Mouse (Mus musculus) A20 (cell line): Measurements from ENCODE around the gene Ccdc182.

Source experiments
- DNase-seq: peaks from one replicate; pipeline ENCODE4 v3.0.0-alpha.2; 2011; ENCODE audit warnings: low read depth, low spot score

The Ccdc182 gene

DNA sequence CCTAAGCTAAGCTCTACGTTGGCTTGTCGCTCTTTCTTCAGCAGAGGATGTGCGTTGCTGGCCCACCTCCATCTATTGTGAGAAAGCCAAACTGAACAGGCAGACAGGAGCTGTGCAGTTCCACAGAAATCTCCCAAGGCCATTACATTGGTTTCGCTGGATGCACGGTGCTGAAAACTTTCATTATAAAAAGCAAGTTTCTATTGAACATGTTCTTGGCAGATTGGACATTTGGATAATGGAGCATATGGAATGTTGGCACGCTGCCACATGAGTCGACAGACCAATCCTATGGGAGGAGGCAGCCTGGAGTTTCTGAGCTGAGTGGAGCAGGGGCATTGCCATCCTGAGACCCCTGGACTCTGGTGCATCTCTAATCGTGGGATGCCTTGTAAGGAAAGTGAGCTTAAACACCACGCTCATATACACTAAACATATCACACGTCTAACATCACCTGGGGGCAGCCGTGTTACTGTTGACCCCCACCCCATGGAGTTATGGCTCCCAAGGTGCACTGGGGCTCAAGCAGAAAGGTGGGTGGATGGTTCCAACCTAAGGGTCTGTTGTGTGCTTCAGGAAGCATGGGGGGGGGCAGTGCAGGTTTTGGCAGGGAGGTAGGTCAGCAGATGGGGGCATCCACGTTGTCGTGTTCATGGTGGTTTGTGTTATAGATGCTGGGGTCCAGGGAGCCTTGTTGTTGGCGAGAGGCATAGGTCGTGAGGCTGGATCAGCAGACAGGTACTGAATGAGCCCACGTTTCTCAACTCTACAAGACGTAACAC lies 35.1 kb downstream of the Ccdc182 start:
- DNase-seq: no peak

DNA sequence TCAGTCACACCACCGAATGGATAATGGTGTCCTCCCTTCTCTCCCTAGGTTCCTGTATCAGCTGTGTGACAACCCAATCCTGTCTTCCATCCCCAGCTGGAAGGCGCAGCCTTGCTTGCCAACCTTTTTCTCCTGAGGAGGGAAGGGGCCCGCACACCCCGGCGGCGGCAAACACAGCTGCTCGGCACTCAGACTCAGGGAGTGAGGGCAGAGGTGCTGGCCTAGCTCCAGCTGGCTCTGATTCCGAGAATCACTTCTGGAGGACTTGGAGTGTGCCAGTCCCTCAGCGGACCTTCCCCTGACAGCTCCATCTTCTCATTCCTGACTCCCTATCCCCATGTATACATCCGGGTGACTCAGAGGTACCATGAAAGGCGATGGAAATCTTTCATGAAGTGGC lies 36.9 kb downstream of the Ccdc182 start:
- DNase-seq: no peak

DNA sequence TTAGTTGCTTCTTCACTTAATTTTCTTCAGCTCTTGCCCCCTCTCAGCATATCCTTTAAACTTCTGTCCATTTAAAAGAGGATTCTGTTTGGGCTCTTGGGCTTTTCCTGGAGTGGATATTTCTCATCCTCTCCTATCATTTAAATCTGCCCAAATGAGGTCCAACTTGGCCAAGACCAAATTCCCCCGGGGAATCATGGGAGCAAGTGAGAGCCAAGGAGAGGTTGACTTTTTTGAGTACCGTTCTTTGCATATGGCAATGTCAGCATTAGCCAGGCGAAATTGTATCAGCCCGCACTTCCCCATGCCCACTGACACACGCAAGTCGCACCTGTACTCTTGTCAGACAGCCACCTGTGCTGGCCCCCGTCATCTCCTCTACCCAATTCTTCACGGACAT lies 37.9 kb downstream of the Ccdc182 start:
- no peak for DNase-seq

DNA sequence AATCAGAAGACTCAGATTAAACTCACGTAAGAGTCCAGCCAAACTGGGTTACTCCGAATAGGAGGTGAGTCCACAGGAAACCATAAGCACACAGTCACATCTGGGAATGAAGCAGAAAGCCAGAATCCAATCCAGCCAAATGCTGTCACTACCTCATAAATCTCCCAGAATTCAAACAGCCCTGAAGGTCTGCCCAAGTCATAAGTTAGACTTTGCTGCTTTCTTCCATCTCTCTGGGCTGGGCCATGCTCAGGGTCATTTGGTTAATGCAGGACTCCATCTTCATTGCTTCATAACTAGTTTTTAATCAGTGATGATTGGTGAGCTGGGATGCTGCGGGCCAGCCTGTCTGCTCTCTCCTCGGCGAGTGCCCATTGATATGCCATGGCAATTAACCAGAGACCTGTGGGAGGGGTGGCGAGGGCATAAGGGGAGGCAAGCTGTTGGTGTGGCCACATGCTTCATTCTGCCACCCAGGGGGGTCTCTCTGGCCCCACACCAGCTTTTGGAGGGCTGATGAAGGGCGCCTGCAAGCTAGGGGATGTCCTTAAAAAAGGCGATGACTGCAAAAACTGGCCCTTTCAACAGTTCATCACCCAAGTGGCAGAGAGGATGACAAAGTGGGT lies 38.6 kb downstream of the Ccdc182 start:
- no peak for DNase-seq

DNA sequence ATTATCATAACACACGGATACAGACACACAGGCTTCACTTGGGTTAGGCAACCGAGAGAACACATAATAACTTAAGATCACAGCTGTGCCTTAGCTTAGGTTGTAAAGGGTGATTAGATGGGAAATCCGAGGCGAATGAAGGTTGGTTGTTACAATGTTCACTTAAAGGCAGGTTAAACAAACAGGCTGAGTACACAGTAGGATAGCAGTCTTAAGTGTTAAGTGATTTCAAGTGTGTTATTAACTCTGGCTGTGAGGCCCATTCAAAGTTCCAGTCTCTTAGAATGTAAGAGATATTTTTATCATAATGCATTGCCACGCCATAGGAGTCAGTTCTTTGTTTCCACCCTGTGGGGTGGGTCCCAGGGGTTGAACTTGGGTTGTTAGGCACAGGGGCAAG lies 41.0 kb downstream of the Ccdc182 start:
- DNase-seq: no peak

DNA sequence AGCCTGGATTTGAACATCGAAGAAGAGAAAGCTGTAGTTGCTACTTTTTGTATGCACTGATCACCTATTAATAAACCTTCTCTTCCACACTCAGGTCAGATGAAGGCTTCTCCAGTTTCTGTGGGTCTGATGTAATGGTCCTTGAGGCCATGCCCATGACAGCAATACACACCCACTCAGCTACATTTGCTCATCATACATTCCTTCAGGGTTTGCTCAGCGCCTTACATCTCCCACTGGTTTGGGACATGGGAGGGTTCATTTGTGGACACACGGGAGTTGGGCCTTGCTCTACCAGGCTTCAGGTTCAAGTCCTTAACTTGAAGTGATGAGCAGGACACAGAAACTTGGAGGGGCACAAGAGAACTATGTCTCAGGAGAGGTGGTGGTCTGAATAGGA lies 44.1 kb downstream of the Ccdc182 start:
- DNase-seq: no peak
